Mouse (Mus musculus) spleen, adult 2 months (tissue): ENCODE measurements at regions not wholly inside any gene's neighbourhood (a gene's known extent, or its start where the extent isn't known, plus 50 kb on each side); places are given as distances from the start of the nearest gene placed in this dataset.

Experiments
- CTCF ChIP-seq: fragments of 200-500 bp; IDR thresholded peaks from 2 replicates; pipeline ENCODE4 v1.5.1; 2011; ENCODE audit warnings: mild to moderate bottlenecking, inconsistent platforms; ENCODE audit not compliant: insufficient read depth, insufficient read length, insufficient replicate concordance; ENCODE audit errors: extremely low read depth
- POLR2A ChIP-seq: fragments of 200-500 bp; IDR thresholded peaks from 2 replicates; pipeline ENCODE4 v1.6.1; 2011; ENCODE audit warnings: low read depth, low read length, inconsistent platforms

- TF ChIP-seq POLR2A (no peak), CTCF (no peak)
Observed at GRCm38 (mm10) chr9:41891206-41891605, 232.9 kb downstream of the Sorl1 start.
